Mouse (Mus musculus) midbrain, embryonic 14.5 days (tissue): ENCODE results near the gene Ganab. TPM values are rescaled to one million over a fixed set of nuclear protein-coding genes. Genes with fewer than 3 reads are reported as not detected.

Source experiments
- ATAC-seq: fragments of 200-750 bp; cut with Nextera tagmentation; 2 replicates; pipeline ENCODE4 v1.8.0; 2017; ENCODE audit warnings: moderate number of reproducible peaks, moderate library complexity; ENCODE audit not compliant: low FRiP score, low TSS enrichment
- DNase-seq: peaks from one replicate; pipeline ENCODE4 v3.0.0-alpha.2; 2015
- H3K27ac ChIP-seq: fragments of 300-500 bp; sonication (generic); replicated peaks from 2 replicates; pipeline ENCODE4 v1.5.1; 2014; ENCODE audit warnings: mild to moderate bottlenecking, low read depth, low read length, moderate library complexity
- H3K27me3 ChIP-seq: fragments of 300-500 bp; sonication (generic); 2 replicates; pipeline ENCODE4 v1.6.1; 2014; ENCODE audit warnings: low read length, control low read depth, mixed read lengths; ENCODE audit not compliant: control insufficient read depth, insufficient read depth
- H3K36me3 ChIP-seq: fragments of 300-500 bp; sonication (generic); 2 replicates; pipeline ENCODE4 v1.6.1; 2014; ENCODE audit warnings: low read length, control low read depth; ENCODE audit not compliant: control insufficient read depth, insufficient read depth
- H3K4me1 ChIP-seq: fragments of 300-500 bp; sonication (generic); 2 replicates; pipeline ENCODE4 v1.6.1; 2014; ENCODE audit warnings: mild to moderate bottlenecking, antibody characterized with exemption, low read length, control low read depth; ENCODE audit not compliant: control insufficient read depth, insufficient read depth
- H3K4me2 ChIP-seq: fragments of 300-500 bp; sonication (generic); 2 replicates; pipeline ENCODE4 v1.6.1; 2014; ENCODE audit warnings: mild to moderate bottlenecking, low read length, moderate library complexity
- H3K4me3 ChIP-seq: fragments of 300-500 bp; sonication (generic); replicated peaks from 2 replicates; pipeline ENCODE4 v1.5.1; 2014; ENCODE audit warnings: low read depth, low read length
- H3K9ac ChIP-seq: fragments of 300-500 bp; sonication (generic); replicated peaks from 2 replicates; pipeline ENCODE4 v1.6.1; 2014; ENCODE audit warnings: mild to moderate bottlenecking, low read length, moderate library complexity
- H3K9me3 ChIP-seq: fragments of 300-500 bp; sonication (generic); 2 replicates; pipeline ENCODE4 v1.6.1; 2016; ENCODE audit warnings: low read length, control low read depth, mixed read lengths; ENCODE audit not compliant: control insufficient read depth
- WGBS: fragments of 180-500 bp; shearing (Covaris S2); extraction: QIAGEN DNeasy Blood & Tissue Kit; methylation state at CpG from one replicate; pipeline ENCODE4 v1.1.7; 2014; 5-methylcytosine and 5-hydroxymethylcytosine counted together
- polyA plus RNA-seq: library from polyadenylated mRNA; unstranded; fragments of >200 nt; fragmentation: Nextera tagmentation; extraction: Ambion mirVana; gene quantifications from 2 replicates; pipeline ENCODE4 v1.2.1, GENCODE M21; 2014

The Ganab gene
- polyA plus RNA-seq: 59.0 and 83.3 TPM in 2 replicates

DNA sequence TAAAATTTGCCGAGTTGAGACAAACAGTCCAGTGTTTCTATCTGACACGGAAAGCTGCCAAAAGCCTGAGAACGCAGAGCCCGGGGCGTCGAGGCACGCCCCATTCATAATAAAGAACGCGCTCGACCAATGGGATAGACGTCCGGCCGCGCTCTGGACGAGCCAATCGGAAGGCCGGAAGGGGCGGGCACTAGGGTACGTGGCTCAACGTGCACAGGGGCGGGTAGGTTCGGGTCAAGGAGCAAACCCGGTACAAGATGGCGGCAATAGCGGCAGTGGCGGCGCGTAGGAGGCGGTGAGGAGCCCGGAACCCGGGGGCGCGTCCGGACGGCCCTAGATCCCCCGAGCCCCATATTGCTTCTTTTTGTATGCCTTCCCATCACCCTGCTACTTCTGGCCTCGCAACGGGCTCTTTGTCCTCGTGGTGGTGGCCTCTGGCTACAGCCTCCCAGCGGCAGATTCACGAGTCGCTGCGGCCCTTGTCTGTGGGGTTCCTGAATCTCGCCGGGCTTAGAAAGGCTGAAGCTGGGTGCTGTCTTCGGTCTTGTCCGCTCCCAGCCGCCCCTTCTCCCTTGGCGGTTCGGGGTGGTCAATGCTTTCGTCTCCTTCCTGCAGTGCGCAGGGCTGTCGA is at the start of gene Ganab:
Ganab (plus strand) TSS at position 207 of the 631 bp plus-strand sequence.
- peak within 1 kb of the TSS; percentile 75 for H3K4me2 ChIP-seq
- H3K27me3 ChIP-seq: no peaks in the 10 kb centered on the region
- WGBS: under 1% methylated on average over 53 of the region's 53 CpGs
- peak within 1 kb of the TSS; percentile 85 for H3K27ac ChIP-seq
- H3K4me1 ChIP-seq: peaks cover 23% of the 10 kb centered on the region
- peaks cover 29% of the 10 kb centered on the region for H3K36me3 ChIP-seq
- H3K9me3 ChIP-seq: no peaks in the 10 kb centered on the region
- ATAC-seq (peak; percentile 99), DNase-seq (peak; percentile 99)
- H3K4me3 ChIP-seq: peak within 1 kb of the TSS; percentile 85
- H3K9ac ChIP-seq: peak within 1 kb of the TSS; percentile 87

DNA sequence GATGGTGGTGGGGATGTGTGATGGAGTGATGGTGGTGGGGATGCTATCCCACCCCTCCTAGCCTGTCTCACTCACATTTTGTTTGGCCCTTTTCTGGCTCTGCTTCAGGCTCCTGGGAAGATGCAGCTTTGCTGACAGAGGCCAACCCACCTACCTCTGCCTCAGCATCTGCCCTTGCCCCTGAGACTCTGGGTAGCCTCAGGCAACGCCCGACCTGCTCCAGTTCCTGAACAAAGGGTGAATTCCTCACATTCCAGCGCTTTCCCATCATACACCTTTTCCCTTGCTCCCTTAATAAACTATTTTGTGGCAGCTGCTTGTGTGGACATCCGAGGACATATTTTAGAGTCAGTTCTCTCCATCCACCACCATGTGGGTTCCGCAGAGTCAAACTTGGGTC is 49.5 kb upstream of the Ganab start:
- Histone ChIP-seq H3K4me2 (no peak overlapping the region), H3K36me3 (peaks cover 50% of the 10 kb centered on the region), H3K4me3 (no peak overlapping the region), H3K27ac (no peak overlapping the region), H3K27me3 (no peaks in the 10 kb centered on the region), H3K9ac (no peak overlapping the region), H3K4me1 (no peaks in the 10 kb centered on the region), H3K9me3 (no peaks in the 10 kb centered on the region)
- 80% methylated on average over 5 of the region's 5 CpGs for WGBS
- ATAC-seq (no peak), DNase-seq (no peak)

DNA sequence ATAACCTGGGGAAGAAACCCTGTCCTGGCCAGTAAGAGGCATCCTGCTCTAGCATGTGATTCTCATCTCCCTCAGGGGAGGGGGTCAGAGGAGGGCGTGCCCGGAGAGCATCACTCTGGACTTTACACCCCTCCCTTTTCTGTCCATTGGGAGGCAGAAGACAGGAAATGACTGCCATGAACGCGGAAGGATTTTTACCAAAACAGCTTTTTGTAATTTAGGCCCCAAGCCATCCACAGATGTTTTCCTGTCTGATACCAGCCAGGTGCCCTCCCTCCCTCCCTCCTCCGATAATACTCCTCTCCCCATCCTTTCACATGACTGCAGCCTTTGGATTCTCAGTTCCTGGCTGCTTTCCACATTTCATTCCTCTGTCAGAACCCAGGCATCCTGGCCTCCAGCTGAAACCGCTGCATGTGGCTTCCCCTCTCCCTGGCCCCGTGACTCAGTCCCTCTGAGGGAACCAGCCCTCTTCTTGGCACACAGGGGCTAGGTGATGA is 47.4 kb upstream of the Ganab start, which contains the start of gene Lrrn4cl:
Lrrn4cl (plus strand) TSS at position 367 of the 500 bp plus-strand sequence.
- Histone ChIP-seq H3K4me1 (no peaks in the 10 kb centered on the region), H3K4me3 (no peak within 1 kb of the TSS), H3K9ac (no peak within 1 kb of the TSS), H3K9me3 (no peaks in the 10 kb centered on the region), H3K27me3 (no peaks in the 10 kb centered on the region), H3K4me2 (no peak within 1 kb of the TSS), H3K27ac (no peak within 1 kb of the TSS), H3K36me3 (peaks cover 37% of the 10 kb centered on the region)
- WGBS: 39% methylated on average over 7 of the region's 7 CpGs
- DNase-seq (peak; percentile 9), ATAC-seq (no peak)

DNA sequence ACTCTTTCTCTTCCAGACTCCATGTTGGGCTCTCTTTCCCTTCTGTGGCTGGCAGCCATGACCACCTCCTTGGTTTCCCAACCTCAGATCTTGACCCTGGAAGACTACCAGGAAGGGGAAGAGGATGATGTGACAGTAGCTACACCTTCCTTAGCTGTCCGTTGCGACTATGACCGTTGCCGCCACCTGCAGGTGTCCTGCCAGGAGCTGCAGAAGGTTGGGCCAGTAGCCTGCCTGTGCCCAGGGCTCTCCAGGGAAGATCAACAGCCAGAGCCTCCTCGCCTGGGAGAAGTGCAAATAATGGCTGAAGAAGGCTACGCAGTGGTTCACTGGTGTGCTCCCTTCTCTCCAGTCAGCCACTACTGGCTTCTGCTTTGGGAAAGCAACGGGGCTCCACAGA is 46.2 kb upstream of the Ganab start:
- Histone ChIP-seq H3K27ac (no peak overlapping the region), H3K4me2 (no peak overlapping the region), H3K4me3 (no peak overlapping the region), H3K9me3 (no peaks in the 10 kb centered on the region), H3K4me1 (no peaks in the 10 kb centered on the region), H3K9ac (no peak overlapping the region), H3K27me3 (no peaks in the 10 kb centered on the region), H3K36me3 (peaks cover 25% of the 10 kb centered on the region)
- ATAC-seq (no peak), DNase-seq (no peak)
- WGBS: 50% methylated on average over 7 of the region's 7 CpGs

DNA sequence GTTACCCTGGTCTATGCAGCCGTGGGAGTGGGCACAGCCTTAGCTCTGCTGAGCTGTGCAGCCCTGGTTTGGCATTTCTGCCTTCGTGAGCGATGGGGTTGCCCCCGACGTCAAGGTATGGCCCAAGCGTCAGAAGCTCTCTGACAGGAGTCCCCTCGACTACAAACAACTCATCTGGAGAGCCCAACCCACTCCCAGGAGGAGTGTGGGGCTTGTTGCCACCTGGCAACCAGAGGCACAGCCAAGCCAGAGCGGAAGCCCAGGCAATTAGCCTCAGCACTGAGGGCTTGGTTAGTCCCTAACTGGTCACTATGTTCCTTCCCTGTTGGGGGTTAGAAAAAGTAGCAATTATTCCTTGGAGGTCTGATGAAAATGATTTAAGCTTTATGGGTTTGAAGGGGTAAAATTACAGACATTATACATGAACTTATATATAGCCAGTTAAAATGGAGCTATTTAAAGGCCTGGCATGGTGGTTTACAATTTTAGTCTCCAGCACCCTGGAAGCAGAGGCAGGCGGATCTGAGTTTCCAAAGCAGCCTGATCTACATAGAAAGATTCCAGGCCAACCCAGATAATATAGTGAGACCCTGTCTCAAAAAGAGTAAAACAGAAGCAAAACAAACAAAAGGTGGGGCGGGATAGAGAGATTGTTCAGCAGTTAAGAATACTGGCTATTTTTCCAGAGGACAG is 45.5 kb upstream of the Ganab start:
- 63% methylated on average over 10 of the region's 10 CpGs for WGBS
- Histone ChIP-seq H3K4me2 (no peak overlapping the region), H3K36me3 (peaks cover 17% of the 10 kb centered on the region), H3K4me1 (no peaks in the 10 kb centered on the region), H3K9me3 (no peaks in the 10 kb centered on the region), H3K27ac (no peak overlapping the region), H3K9ac (no peak overlapping the region), H3K27me3 (no peaks in the 10 kb centered on the region), H3K4me3 (no peak overlapping the region)
- DNase-seq (no peak), ATAC-seq (no peak)

DNA sequence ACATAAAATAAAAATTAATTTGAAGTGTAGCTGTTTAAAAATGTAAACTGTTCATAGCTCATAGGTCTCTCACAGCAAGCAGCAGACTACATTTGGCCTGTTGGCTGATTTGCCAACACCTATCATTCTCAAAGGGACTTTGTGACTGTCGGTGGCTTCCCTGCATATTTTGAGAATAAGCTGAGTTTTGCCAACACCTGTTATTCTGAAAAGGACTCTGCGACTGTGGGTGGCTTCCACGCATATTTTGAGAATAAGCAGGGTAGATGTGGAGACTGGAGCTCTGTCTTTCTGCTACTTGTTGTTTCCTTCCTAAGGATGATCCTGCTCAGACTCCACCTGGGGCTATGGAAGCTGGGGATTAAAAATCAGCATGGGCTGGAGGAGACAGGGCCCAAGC is 44.8 kb upstream of the Ganab start:
- Histone ChIP-seq H3K9me3 (no peaks in the 10 kb centered on the region), H3K36me3 (peaks cover 11% of the 10 kb centered on the region), H3K4me3 (no peak overlapping the region), H3K27ac (no peak overlapping the region), H3K27me3 (no peaks in the 10 kb centered on the region), H3K4me2 (no peak overlapping the region), H3K4me1 (no peaks in the 10 kb centered on the region), H3K9ac (no peak overlapping the region)
- ATAC-seq: no peak
- WGBS: 85% methylated on average over 3 of the region's 3 CpGs
- DNase-seq: no peak

DNA sequence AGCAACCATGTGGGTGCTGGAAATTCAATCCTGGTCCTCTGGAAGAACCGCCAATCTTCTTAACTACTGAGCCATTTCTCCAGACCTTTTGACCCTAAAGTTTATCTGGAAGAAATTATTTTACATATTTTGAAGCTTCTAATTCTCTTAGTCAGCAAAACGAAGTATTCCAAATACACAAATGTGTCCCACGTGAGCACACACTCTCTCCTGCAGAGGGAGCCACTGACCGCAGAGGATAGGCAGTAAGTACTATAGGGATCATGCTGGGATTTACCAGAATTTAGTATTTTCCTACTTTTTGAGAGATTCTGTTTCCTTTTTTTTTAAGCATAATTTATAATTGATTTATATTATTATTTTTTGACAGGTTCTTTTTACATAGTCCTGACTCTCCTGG is 40.2 kb upstream of the Ganab start:
- Histone ChIP-seq H3K9me3 (no peaks in the 10 kb centered on the region), H3K27ac (no peak overlapping the region), H3K9ac (no peak overlapping the region), H3K36me3 (no peaks in the 10 kb centered on the region), H3K27me3 (no peaks in the 10 kb centered on the region), H3K4me1 (no peaks in the 10 kb centered on the region), H3K4me3 (no peak overlapping the region), H3K4me2 (no peak overlapping the region)
- peak; percentile 69 for DNase-seq
- 47% methylated on average over 4 of the region's 4 CpGs for WGBS
- ATAC-seq: no peak

DNA sequence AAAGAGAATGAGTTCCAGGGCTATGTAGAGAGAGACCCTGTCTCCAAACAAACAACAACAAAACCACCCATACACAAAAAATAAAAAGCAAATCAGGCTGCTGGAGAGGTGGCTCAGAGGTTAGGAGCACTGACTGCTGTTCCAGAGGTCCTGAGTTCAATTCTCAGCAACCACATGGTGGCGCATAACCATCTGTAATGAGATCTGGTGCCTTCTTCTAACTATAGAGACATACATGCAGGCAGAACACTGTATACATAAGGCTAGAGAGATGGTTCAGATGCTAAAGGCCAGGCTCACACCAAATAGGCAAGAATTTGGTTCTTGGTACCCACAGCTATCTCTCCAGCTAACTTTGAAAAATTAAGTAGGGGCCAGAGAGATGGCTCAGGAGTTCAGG is 38.9 kb upstream of the Ganab start:
- H3K4me2 ChIP-seq: no peak overlapping the region
- no peaks in the 10 kb centered on the region for H3K36me3 ChIP-seq
- DNase-seq (peak; percentile 62), ATAC-seq (no peak)
- H3K27me3 ChIP-seq: no peaks in the 10 kb centered on the region
- H3K4me1 ChIP-seq: no peaks in the 10 kb centered on the region
- H3K4me3 ChIP-seq: no peak overlapping the region
- no peaks in the 10 kb centered on the region for H3K9me3 ChIP-seq
- H3K27ac ChIP-seq: no peak overlapping the region
- WGBS: 12% methylated on average over 1 of the region's 1 CpGs
- H3K9ac ChIP-seq: no peak overlapping the region

DNA sequence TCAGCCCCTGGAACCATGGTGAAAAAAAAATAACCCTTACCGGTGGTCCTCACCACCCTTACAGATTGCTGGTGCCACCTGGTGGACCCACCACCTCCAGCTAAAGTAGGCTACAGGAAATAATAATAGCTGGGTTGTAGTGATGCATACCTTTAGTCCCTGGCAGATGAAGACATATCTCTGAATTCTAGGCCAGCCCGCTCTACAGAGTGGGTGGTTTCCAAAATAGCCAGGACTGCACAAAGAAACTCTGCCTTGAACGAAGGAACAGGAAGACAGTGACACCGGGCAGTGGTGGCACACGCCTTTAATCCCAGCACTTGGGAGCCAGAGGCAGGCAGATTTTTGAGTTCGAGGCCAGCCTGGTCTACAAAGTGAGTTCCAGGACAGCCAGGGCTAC is 33.6 kb upstream of the Ganab start:
- no peak overlapping the region for H3K9ac ChIP-seq
- H3K36me3 ChIP-seq: no peaks in the 10 kb centered on the region
- no peak overlapping the region for H3K27ac ChIP-seq
- no peak overlapping the region for H3K4me3 ChIP-seq
- H3K4me1 ChIP-seq: no peaks in the 10 kb centered on the region
- WGBS: 88% methylated on average over 6 of the region's 6 CpGs
- DNase-seq (no peak), ATAC-seq (no peak)
- H3K4me2 ChIP-seq: no peak overlapping the region
- H3K9me3 ChIP-seq: no peaks in the 10 kb centered on the region
- H3K27me3 ChIP-seq: no peaks in the 10 kb centered on the region
